ENCODE assay signal across 21 mouse cellular contexts in genomic region chr13:104453271-104453974, GRCm38 (mm10).
DNase-seq lines count a peak whose midpoint lies in the region; ATAC-seq and TF ChIP-seq lines count a peak whose summit lies in the region.
"Had no signal": no experiment of that assay in that cellular context is flagged by ENCODE, and none has a peak within 500 bp of the region (broad histone marks: within the 10 kb centered on the region; RNA-seq: fewer than 3 reads in every experiment).

No protein-coding gene starts in this region.

- 67% methylated on average over 1 of the region's 1 CpGs for WGBS in forebrain, embryonic 14.5 days
- WGBS in forebrain, embryonic 12.5 days = 93% methylated on average over 1 of the region's 1 CpGs
- WGBS in midbrain, postnatal 0 days = 88% methylated on average over 1 of the region's 1 CpGs
- 90% methylated on average over 1 of the region's 1 CpGs for WGBS in midbrain, embryonic 13.5 days
- WGBS in forebrain, postnatal 0 days = 63% methylated on average over 1 of the region's 1 CpGs

- no peaks in the 10 kb centered on the region for H3K9me3 ChIP-seq in forebrain, embryonic 14.5 days (replicated peaks; ENCODE audit: control insufficient read depth, low read length)
- no peaks in the 10 kb centered on the region for H3K9me3 ChIP-seq in forebrain, embryonic 12.5 days
- H3K9me3 ChIP-seq in midbrain, postnatal 0 days (ENCODE audit: low read length) = no peaks in the 10 kb centered on the region
- no peaks in the 10 kb centered on the region for H3K9me3 ChIP-seq in midbrain, embryonic 13.5 days
- no peaks in the 10 kb centered on the region for H3K9me3 ChIP-seq in forebrain, postnatal 0 days (ENCODE audit: low read length)
- H3K9me3 ChIP-seq: embryonic facial prominence, embryonic 13.5 days; hindbrain, embryonic 15.5 days; limb, embryonic 13.5 days; midbrain, embryonic 15.5 days had no signal

- H3K4me3 ChIP-seq in forebrain, embryonic 14.5 days (ENCODE audit: low read depth, low read length) = no peak overlapping the region
- H3K4me3 ChIP-seq in forebrain, embryonic 12.5 days (replicated peaks) = no peak overlapping the region
- H3K4me3 ChIP-seq in midbrain, postnatal 0 days (ENCODE audit: low read depth, low read length) = no peak overlapping the region
- no peak overlapping the region for H3K4me3 ChIP-seq in midbrain, embryonic 13.5 days (replicated peaks)
- no peak overlapping the region for H3K4me3 ChIP-seq in forebrain, postnatal 0 days (ENCODE audit: low read depth, low read length)
- H3K4me3 ChIP-seq: embryonic facial prominence, embryonic 13.5 days; hindbrain, embryonic 15.5 days; limb, embryonic 13.5 days; midbrain, embryonic 15.5 days had no signal

- no peak overlapping the region for H3K27ac ChIP-seq in forebrain, embryonic 14.5 days (ENCODE audit: low read depth, low read length)
- H3K27ac ChIP-seq in forebrain, embryonic 12.5 days = no peak overlapping the region
- H3K27ac ChIP-seq in midbrain, postnatal 0 days (ENCODE audit: low read depth, low read length) = no peak overlapping the region
- no peak overlapping the region for H3K27ac ChIP-seq in midbrain, embryonic 13.5 days
- no peak overlapping the region for H3K27ac ChIP-seq in forebrain, postnatal 0 days (ENCODE audit: low read depth, low read length)
- H3K27ac ChIP-seq: embryonic facial prominence, embryonic 13.5 days; hindbrain, embryonic 15.5 days; kidney, postnatal 0 days; limb, embryonic 13.5 days; liver, embryonic 14.5 days; midbrain, embryonic 15.5 days had no signal

- no peak overlapping the region for H3K9ac ChIP-seq in forebrain, embryonic 14.5 days (ENCODE audit: low read length)
- no peak overlapping the region for H3K9ac ChIP-seq in forebrain, embryonic 12.5 days
- no peak overlapping the region for H3K9ac ChIP-seq in midbrain, postnatal 0 days (replicated peaks; ENCODE audit: low read length, poor library complexity, severe bottlenecking)
- H3K9ac ChIP-seq in midbrain, embryonic 13.5 days (replicated peaks) = no peak overlapping the region
- no peak overlapping the region for H3K9ac ChIP-seq in forebrain, postnatal 0 days
- H3K9ac ChIP-seq: embryonic facial prominence, embryonic 13.5 days; hindbrain, embryonic 15.5 days; limb, embryonic 13.5 days; liver, embryonic 14.5 days; midbrain, embryonic 15.5 days had no signal

- peak; percentile 78 for DNase-seq in forebrain, embryonic 14.5 days (ENCODE audit: low spot score)
- DNase-seq in midbrain, postnatal 0 days (ENCODE audit: low spot score) = peak; percentile 9
- peak; percentile 69 for DNase-seq in forebrain, postnatal 0 days
- peak; percentile 26 for DNase-seq in telencephalon, adult 2 months (ENCODE audit: low read depth, low spot score)
- no peak for DNase-seq in gastrocnemius, adult 18-20 months (ENCODE audit: low spot score)
- DNase-seq: adrenal gland, postnatal 25 days; gastrocnemius, postnatal 36 days; heart, postnatal 14 days; kidney, adult 11 months had no signal

- peak; percentile 92 for ATAC-seq in forebrain, embryonic 14.5 days
- ATAC-seq in forebrain, embryonic 12.5 days (ENCODE audit: low FRiP score) = no peak
- no peak for ATAC-seq in midbrain, postnatal 0 days (ENCODE audit: low FRiP score)
- no peak for ATAC-seq in midbrain, embryonic 13.5 days
- ATAC-seq in forebrain, postnatal 0 days = peak; percentile 94
- ATAC-seq: activated CD4-positive, CD25-positive, alpha-beta regulatory T cell, adult 4 months; lung, postnatal 0 days; midbrain, embryonic 15.5 days; Patski had no signal

- TF ChIP-seq CTCF in midbrain, postnatal 0 days (IDR thresholded peaks at IDR 0.05) = no peak
- TF ChIP-seq CTCF in forebrain, postnatal 0 days (IDR thresholded peaks at IDR 0.05; ENCODE audit: low read depth) = no peak

- no peak overlapping the region for H3K4me2 ChIP-seq in forebrain, embryonic 14.5 days (ENCODE audit: low read length)
- no peak overlapping the region for H3K4me2 ChIP-seq in forebrain, embryonic 12.5 days
- H3K4me2 ChIP-seq in midbrain, postnatal 0 days (ENCODE audit: low read depth, low read length, poor library complexity, severe bottlenecking) = no peak overlapping the region
- H3K4me2 ChIP-seq in midbrain, embryonic 13.5 days (replicated peaks) = no peak overlapping the region
- H3K4me2 ChIP-seq in forebrain, postnatal 0 days (ENCODE audit: low read depth) = no peak overlapping the region
- H3K4me2 ChIP-seq: embryonic facial prominence, embryonic 13.5 days; heart, embryonic 11.5 days; hindbrain, embryonic 15.5 days; limb, embryonic 13.5 days; midbrain, embryonic 15.5 days had no signal

- no peaks in the 10 kb centered on the region for H3K27me3 ChIP-seq in forebrain, embryonic 14.5 days (replicated peaks; ENCODE audit: control insufficient read depth, insufficient read depth, low read length)
- H3K27me3 ChIP-seq in forebrain, embryonic 12.5 days = no peaks in the 10 kb centered on the region
- no peaks in the 10 kb centered on the region for H3K27me3 ChIP-seq in midbrain, postnatal 0 days (ENCODE audit: insufficient read depth, low read length)
- no peaks in the 10 kb centered on the region for H3K27me3 ChIP-seq in midbrain, embryonic 13.5 days
- no peaks in the 10 kb centered on the region for H3K27me3 ChIP-seq in forebrain, postnatal 0 days (ENCODE audit: insufficient read depth, low read length)
- H3K27me3 ChIP-seq: embryonic facial prominence, embryonic 13.5 days; hindbrain, embryonic 15.5 days; limb, embryonic 13.5 days; midbrain, embryonic 15.5 days; Patski had no signal

- H3K36me3 ChIP-seq in forebrain, embryonic 14.5 days (ENCODE audit: control insufficient read depth, insufficient read depth, low read length) = no peaks in the 10 kb centered on the region
- no peaks in the 10 kb centered on the region for H3K36me3 ChIP-seq in forebrain, embryonic 12.5 days (replicated peaks)
- H3K36me3 ChIP-seq in midbrain, postnatal 0 days (ENCODE audit: insufficient read depth, low read length) = no peaks in the 10 kb centered on the region
- no peaks in the 10 kb centered on the region for H3K36me3 ChIP-seq in midbrain, embryonic 13.5 days
- no peaks in the 10 kb centered on the region for H3K36me3 ChIP-seq in forebrain, postnatal 0 days (ENCODE audit: insufficient read depth)
- H3K36me3 ChIP-seq: embryonic facial prominence, embryonic 13.5 days; hindbrain, embryonic 15.5 days; midbrain, embryonic 15.5 days had no signal

- no peaks in the 10 kb centered on the region for H3K4me1 ChIP-seq in forebrain, embryonic 14.5 days (ENCODE audit: control insufficient read depth, insufficient read depth, low read length)
- H3K4me1 ChIP-seq in forebrain, embryonic 12.5 days = no peaks in the 10 kb centered on the region
- H3K4me1 ChIP-seq in midbrain, postnatal 0 days (ENCODE audit: insufficient read depth, low read length) = no peaks in the 10 kb centered on the region
- H3K4me1 ChIP-seq in midbrain, embryonic 13.5 days (replicated peaks) = no peaks in the 10 kb centered on the region
- H3K4me1 ChIP-seq in forebrain, postnatal 0 days (ENCODE audit: insufficient read depth) = no peaks in the 10 kb centered on the region
- H3K4me1 ChIP-seq: embryonic facial prominence, embryonic 13.5 days; hindbrain, embryonic 15.5 days; limb, embryonic 13.5 days; midbrain, embryonic 15.5 days had no signal

Comparison
In these comparisons a context has a peak if more than half of its experiments do, and no peak if none do; other contexts are left out.
1. ATAC-seq: peak in forebrain, embryonic 14.5 days (single experiment) and forebrain, postnatal 0 days (single experiment); none in forebrain, embryonic 12.5 days (single experiment), midbrain, postnatal 0 days (single experiment) and midbrain, embryonic 13.5 days (single experiment).